Mouse (Mus musculus): ENCODE data around the gene Dgcr8.
"Not testable (repeated sequence)": the region's sequence is repeated elsewhere in the genome, so short reads cannot be mapped to it uniquely, and the experiment has no call there.

Gene Dgcr8

GRCm38 (mm10) chr16:18289067-18289588 is at the start of gene Dgcr8:
TSS of gene Dgcr8 (minus strand) at chr16:18289246.
- peak; percentile 98 to 99 for DNase-seq (ENCODE audit: low spot score in 2 of 2)

- no peak for DNase-seq (ENCODE audit: low spot score in 2 of 2)
Observed at GRCm38 (mm10) chr16:18337261-18337660, 48.2 kb upstream of the Dgcr8 start.

GRCm38 (mm10) chr16:18335981-18336380 is 46.9 kb upstream of the Dgcr8 start:
- no peak for DNase-seq (ENCODE audit: low spot score in 2 of 2)

GRCm38 (mm10) chr16:18333976-18334375 is 44.9 kb upstream of the Dgcr8 start:
- no peak for DNase-seq (ENCODE audit: low spot score in 2 of 2)

GRCm38 (mm10) chr16:18328524-18328923 is 39.5 kb upstream of the Dgcr8 start:
- no peak for DNase-seq (ENCODE audit: low spot score in 2 of 2)

- no peak for DNase-seq (ENCODE audit: low spot score in 2 of 2)
Observed at GRCm38 (mm10) chr16:18327936-18328335, 38.9 kb upstream of the Dgcr8 start.

GRCm38 (mm10) chr16:18325741-18326140 is 36.7 kb upstream of the Dgcr8 start:
- no peak for DNase-seq (ENCODE audit: low spot score in 2 of 2)

- DNase-seq (ENCODE audit: low spot score in 2 of 2): no peak
Observed at GRCm38 (mm10) chr16:18324031-18324430, 35.0 kb upstream of the Dgcr8 start.

- DNase-seq (ENCODE audit: low spot score in 2 of 2): no peak
Observed at GRCm38 (mm10) chr16:18323460-18323859, 34.4 kb upstream of the Dgcr8 start.

- DNase-seq (ENCODE audit: low spot score in 2 of 2): no peak
Observed at GRCm38 (mm10) chr16:18321443-18321842, 32.4 kb upstream of the Dgcr8 start.

- DNase-seq (ENCODE audit: low spot score in 2 of 2): no peak
Observed at GRCm38 (mm10) chr16:18318992-18319391, 29.9 kb upstream of the Dgcr8 start.

GRCm38 (mm10) chr16:18308159-18308558 is 19.1 kb upstream of the Dgcr8 start:
- DNase-seq (ENCODE audit: low spot score in 2 of 2): no peak

- DNase-seq (ENCODE audit: low spot score in 2 of 2): not testable (repeated sequence)
Observed at GRCm38 (mm10) chr16:18289614-18290013, 568 bp upstream of the Dgcr8 start.

GRCm38 (mm10) chr16:18288581-18289061 is 425 bp downstream of the Dgcr8 start:
- DNase-seq (ENCODE audit: low spot score in 2 of 2): peak; percentile 82 to 92

- no peak for DNase-seq (ENCODE audit: low spot score in 2 of 2)
Observed at GRCm38 (mm10) chr16:18288166-18288565, 880 bp downstream of the Dgcr8 start.

- no peak for DNase-seq (ENCODE audit: low spot score in 2 of 2)
Observed at GRCm38 (mm10) chr16:18275166-18275565, 13.9 kb downstream of the Dgcr8 start.

- no peak for DNase-seq (ENCODE audit: low spot score in 2 of 2)
Observed at GRCm38 (mm10) chr16:18268182-18268581, 20.9 kb downstream of the Dgcr8 start.

GRCm38 (mm10) chr16:18265024-18265423 is 24.0 kb downstream of the Dgcr8 start:
- no peak for DNase-seq (ENCODE audit: low spot score in 2 of 2)

- DNase-seq (ENCODE audit: low spot score in 2 of 2): no peak
Observed at GRCm38 (mm10) chr16:18258221-18258620, 30.8 kb downstream of the Dgcr8 start, which contains the start of gene Gm49776. TSS of gene Gm49776 (minus strand) at chr16:18258321.

GRCm38 (mm10) chr16:18253866-18254265 is 35.2 kb downstream of the Dgcr8 start:
- DNase-seq (ENCODE audit: low spot score in 2 of 2): no peak

- DNase-seq (ENCODE audit: low spot score in 2 of 2): no peak
Observed at GRCm38 (mm10) chr16:18252736-18253135, 36.3 kb downstream of the Dgcr8 start.

GRCm38 (mm10) chr16:18250828-18251790 is 37.9 kb downstream of the Dgcr8 start:
- DNase-seq (ENCODE audit: low spot score in 2 of 2): no peak

- no peak for DNase-seq (ENCODE audit: low spot score in 2 of 2)
Observed at GRCm38 (mm10) chr16:18250231-18250630, 38.8 kb downstream of the Dgcr8 start.

All from spleen, postnatal 4 days (tissue).